Mouse (Mus musculus) B cell, adult 2 months (primary cell): ENCODE results near the gene Rasgrp3.
"Not testable (repeated sequence)": the region's sequence is repeated elsewhere in the genome, so short reads cannot be mapped to it uniquely, and the experiment has no call there.

ENCODE experiments used
- DNase-seq, 2 experiments: peaks; one replicate each; pipeline ENCODE4 v3.0.0; 2022

Gene Rasgrp3

GRCm38 (mm10) chr17:75435599-75435998, at the start of gene Rasgrp3:
TSS of gene Rasgrp3 (plus strand) at chr17:75435896.
- DNase-seq: peak in 1 of 2 experiments; percentile 21

DNA sequence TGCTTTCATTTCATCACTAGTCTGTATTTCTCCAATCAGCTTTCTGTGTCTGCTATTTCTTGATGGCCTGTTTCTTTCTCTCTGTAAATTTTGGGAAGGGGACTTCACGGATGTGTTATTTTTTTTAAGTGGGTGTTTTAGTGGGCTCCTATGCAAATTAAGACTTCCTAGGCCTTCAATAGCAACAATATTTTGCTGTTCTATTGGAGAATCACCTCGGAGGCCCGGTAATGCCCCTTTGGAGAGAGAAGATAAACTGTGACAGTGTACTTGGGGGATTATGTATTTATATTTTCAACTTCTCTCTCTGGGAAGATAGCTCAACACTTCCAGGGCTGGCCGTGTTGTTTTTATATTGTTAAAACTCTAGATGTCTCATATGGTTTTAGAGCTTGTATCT, 47.3 kb upstream of the Rasgrp3 start:
- DNase-seq: no peak

DNA sequence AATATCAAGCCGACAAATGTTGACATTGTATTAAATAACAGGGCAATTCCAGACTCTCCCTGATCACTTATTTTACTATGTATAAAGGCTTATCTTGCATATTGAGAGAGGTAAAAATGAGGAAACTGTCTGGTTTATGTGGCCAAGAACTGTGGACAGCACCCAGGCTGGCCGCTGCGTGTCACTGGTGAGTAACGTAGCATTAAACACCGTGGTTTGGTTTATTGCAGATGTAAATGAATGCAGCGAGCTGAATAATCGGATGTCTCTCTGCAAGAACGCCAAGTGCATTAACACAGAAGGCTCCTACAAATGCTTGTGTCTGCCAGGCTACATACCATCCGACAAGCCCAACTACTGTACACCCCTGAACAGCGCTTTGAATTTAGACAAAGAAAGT, 45.6 kb upstream of the Rasgrp3 start:
- peak; percentile 28 to 35 for DNase-seq

GRCm38 (mm10) chr17:75391429-75392192, 44.1 kb upstream of the Rasgrp3 start:
- DNase-seq: peak in 1 of 2 experiments; percentile 9

- peak; percentile 30 to 36 for DNase-seq
These were observed 29.3 kb upstream of the Rasgrp3 start for GRCm38 (mm10) chr17:75406405-75406804.

DNA sequence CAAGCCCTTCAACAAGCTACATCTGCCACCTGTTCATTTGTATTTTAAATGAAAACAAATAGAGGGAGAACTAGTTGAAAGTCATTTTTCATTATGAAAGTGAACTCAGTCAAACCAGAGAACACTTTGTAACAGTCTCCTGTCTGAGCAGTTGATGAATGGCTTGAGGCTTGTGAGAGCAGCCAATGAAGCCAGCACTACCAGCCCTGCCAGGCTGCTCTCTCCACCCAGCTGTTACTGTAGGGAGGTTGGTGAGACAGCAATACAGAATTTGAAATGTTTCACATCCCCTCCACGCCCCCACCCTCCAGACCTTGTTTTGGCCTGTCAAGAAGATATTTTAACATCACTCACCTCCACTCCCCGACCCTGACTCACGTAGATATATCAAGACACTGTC, 18.8 kb upstream of the Rasgrp3 start:
- DNase-seq: no peak

- no peak for DNase-seq
These were observed 1.5 kb upstream of the Rasgrp3 start for GRCm38 (mm10) chr17:75434152-75434551.

DNA sequence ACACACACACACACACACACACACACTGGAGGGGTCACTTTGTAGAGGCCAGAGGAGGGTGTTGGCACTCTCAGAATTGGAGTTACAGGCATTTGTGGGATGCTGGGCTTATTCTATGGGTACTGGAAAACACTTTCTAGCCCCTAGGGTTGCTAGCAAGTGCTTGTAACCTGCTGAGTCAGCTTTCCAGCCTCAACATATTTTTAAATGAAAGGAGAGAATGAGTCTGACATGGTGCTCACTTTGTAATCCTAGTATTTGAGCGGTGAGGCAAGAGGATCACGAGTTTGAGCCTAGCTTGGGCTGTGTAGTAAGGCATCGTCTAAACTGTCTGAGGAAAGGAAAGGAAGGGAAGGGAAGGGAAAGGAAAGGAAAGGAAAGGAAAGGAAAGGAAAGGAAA, 825 bp upstream of the Rasgrp3 start:
- DNase-seq: no peak

- DNase-seq: peak; percentile 57 to 58
These were observed 399 bp downstream of the Rasgrp3 start for GRCm38 (mm10) chr17:75436095-75436494.

DNA sequence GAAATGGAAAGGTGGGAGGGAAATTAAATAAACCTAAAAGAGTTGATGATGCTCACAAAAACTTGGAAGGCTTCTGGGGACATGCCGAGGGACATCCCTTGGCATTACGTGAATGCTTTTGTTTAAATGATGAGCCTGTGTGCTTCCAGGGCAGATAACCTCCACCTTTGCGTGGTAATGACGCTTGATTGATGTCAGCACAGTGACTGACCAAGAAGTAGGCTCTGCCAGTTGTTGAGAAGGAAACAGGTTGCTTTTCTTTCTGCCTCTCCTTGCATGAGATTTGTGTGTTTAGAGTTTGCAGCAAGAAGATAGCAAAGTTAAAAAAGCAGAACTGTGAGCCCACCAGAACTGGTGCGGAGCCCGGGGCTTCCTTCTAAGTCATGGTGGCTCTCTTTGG, 1.1 kb downstream of the Rasgrp3 start:
- DNase-seq: peak; percentile 20 to 38

DNA sequence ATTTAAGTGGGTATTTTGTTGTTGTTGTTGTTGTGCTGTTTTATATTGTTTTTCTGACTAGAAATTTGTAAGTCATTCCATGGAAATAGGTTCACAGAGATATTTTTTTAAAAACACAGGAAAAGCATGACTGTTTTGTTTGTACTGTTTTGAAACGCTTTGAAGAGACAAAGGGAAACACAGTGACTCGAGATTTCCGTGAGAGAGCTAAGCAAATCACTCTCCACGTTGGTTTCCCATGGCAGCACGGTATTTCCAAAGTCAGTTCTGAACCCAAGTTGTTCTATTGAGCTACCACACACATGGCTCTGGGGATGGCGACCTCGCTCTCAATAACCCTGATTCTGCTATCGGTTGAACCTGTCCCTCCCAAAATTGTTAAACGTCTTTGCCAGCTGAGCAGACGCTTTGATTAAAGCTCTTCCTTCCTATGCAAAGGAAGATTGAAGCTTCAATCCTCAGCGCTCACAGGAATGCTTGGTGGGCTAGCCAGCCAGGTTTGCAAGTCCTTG, 1.6 kb downstream of the Rasgrp3 start:
- DNase-seq: no peak

DNA sequence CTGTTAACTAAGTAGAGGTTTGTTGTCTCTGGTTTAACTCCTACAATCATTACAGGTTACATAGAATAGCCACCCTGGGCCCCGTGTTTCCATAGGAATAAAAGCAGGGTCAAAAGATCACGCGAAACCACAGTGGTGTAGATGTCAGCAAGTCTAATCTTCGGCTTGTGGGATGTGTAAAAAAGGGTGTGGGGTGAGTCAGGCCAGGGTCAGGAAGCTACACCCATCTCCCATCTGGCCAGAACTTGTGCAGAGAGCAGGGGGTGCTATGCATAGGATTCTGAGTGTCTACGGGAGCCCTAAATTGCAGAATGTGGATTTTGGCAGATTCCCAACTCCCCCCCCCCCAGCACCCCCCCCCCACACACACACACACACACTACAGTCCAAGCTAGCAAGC, 2.5 kb downstream of the Rasgrp3 start:
- DNase-seq: no peak

GRCm38 (mm10) chr17:75439062-75439461, 3.4 kb downstream of the Rasgrp3 start:
- DNase-seq: no peak

DNA sequence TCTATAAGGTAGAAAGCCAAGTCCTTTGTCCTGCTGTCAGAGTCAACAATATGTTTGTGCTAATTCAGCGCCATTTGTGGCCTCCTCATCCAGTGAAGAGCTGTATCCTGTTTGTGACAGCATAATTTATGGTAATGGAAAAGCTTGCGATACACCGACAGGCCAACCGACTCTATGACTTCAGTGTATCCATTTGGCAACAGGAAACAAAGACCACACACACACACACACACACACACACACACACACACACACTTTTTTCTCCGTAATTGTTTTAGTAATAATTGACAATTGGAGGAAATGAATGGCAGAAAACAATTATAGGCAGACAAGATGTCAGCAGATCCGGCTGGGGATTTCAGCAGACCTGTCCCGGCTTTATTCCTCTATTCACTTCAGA, 4.9 kb downstream of the Rasgrp3 start:
- DNase-seq: no peak

DNA sequence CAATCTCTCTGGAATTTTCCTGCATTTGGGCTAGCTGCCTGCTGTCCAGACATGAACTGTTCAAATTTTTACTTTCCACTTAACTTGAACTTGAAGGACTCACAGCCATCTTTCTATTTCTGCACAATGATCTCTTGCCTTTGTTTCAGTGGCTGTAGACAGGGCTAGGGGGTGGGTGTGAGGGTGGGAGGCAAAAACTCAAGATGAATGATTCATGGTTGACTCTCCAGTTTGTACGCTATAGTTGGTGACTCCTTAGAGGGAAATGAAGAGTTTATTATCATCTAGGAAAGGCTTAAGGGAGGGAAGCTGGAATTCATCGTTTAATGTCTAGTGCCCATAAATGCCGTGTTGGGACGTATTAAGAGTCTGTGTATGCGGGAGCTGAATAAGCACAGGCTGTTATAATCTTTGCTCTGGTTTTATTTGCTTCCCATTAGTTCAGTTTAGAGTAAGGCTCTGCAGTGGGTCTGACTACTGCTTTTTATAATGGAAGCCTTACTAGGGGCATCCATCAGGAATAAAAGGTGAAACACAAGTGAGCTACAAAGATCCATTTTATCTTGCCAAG, 5.6 kb downstream of the Rasgrp3 start:
- DNase-seq: no peak

- DNase-seq: no peak
These were observed 6.7 kb downstream of the Rasgrp3 start for GRCm38 (mm10) chr17:75442352-75442751.

GRCm38 (mm10) chr17:75443064-75443621, 7.4 kb downstream of the Rasgrp3 start:
- peak; percentile 71 to 77 for DNase-seq

DNA sequence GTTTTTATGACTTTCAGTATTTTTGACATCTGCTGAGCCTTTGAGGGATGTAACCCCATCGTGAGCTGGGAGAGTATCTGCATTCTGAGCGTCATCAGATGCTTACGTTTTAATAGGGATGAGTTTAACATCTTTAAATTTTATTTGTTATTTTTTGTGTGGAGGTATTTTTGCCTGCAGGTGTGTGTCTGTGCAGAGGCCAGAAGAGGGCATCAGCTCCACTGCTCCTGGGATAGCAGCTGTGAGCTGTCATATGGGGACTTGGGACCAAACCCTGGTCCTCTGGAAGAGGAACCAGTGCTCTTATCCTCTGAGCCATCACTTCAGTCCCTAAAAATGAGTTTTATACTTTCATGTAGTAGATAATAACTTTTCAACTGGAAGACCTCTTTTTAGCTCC, 12.6 kb downstream of the Rasgrp3 start:
- DNase-seq: no peak

GRCm38 (mm10) chr17:75449022-75449421, 13.3 kb downstream of the Rasgrp3 start:
- no peak for DNase-seq

DNA sequence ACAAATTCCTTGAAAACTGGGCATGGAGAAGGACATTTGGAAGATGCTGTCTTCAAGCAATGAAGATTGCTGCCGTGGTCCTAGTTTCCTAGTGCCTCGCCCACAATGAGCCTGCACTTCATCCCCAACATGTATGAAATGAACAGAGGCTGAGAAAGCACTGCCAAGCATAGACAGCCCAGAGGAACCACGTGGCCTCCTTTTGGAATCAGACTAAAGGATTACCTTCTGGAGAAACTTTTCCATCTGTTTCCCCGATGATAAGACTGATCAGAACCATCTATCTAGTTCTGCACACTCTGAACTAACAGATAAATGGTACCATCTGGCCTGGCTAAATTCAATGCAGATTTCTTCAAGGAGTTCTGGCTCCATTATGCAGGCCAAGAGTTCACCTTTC, 16.6 kb downstream of the Rasgrp3 start:
- DNase-seq: no peak

- DNase-seq: no peak
These were observed 17.9 kb downstream of the Rasgrp3 start for GRCm38 (mm10) chr17:75453639-75454038.

- not testable (repeated sequence) for DNase-seq
These were observed 20.4 kb downstream of the Rasgrp3 start for GRCm38 (mm10) chr17:75456096-75456495.

GRCm38 (mm10) chr17:75460621-75461020, 24.9 kb downstream of the Rasgrp3 start:
- peak in 1 of 2 experiments; percentile 50 for DNase-seq

DNA sequence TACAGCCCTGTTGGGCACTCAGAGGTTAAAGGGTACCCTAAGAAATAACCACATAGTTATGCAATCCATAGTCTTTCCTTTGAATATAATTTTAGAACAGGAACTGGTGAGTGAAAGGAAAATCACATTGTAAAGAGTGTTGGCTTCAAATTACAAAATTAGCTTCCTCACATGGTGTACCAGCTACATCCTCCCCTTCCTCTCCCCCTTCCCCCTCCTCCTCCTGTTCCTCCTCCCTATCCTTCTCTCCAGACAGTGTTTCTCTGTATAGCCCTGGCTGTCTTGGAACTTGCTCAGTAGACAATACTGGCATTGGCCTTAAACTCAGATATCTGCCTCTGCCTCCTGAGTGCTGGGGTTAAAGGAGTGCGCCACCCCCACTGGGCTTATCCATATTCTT, 26.1 kb downstream of the Rasgrp3 start:
- no peak for DNase-seq
